Mouse (Mus musculus) MEL (cell line): ENCODE data around the gene Clic1. TPM values are rescaled to one million over a fixed set of nuclear protein-coding genes. Genes with fewer than 3 reads are reported as not detected.

Experiments used
- DNase-seq: peaks from one replicate; pipeline ENCODE4 v3.0.0; 2011; ENCODE audit warnings: low read depth, low spot score
- H3K27ac ChIP-seq: 2 replicates; pipeline ENCODE4 v1.5.1; 2012; ENCODE audit warnings: low read depth, mild to moderate bottlenecking, control low read depth, low read length, moderate library complexity; ENCODE audit not compliant: control insufficient read depth
- H3K27me3 ChIP-seq, 2 experiments: fragments of 150-350 bp in 1 of 2; sonication (generic) in 1 of 2; 2 replicates each; pipeline ENCODE4 v1.6.1; 2012; ENCODE audit warnings: low read length in 2 of 2, mild to moderate bottlenecking in 2 of 2, improper control_type of control experiment in 1 of 2, moderate library complexity in 1 of 2; ENCODE audit not compliant: insufficient read depth in 2 of 2, control insufficient read depth in 1 of 2
- H3K36me3 ChIP-seq, 2 experiments: 2 replicates each; pipeline ENCODE4 v1.6.1; 2012 to 2014; ENCODE audit warnings: low read length in 2 of 2, improper control_type of control experiment in 1 of 2, inconsistent platforms in 1 of 2, mild to moderate bottlenecking in 1 of 2; ENCODE audit not compliant: insufficient read depth in 2 of 2, control insufficient read depth in 1 of 2
- H3K4me1 ChIP-seq, 2 experiments: fragments of 150-350 bp in 1 of 2; sonication (generic) in 1 of 2; 2 replicates each; pipeline ENCODE4 v1.6.1; 2012; ENCODE audit warnings: low read length in 2 of 2, improper control_type of control experiment in 1 of 2, mild to moderate bottlenecking in 1 of 2; ENCODE audit not compliant: insufficient read depth in 2 of 2, control insufficient read depth in 1 of 2
- H3K4me3 ChIP-seq, 2 experiments: fragments of 150-350 bp in 1 of 2; sonication (generic) in 1 of 2; 2 replicates each; pipeline ENCODE4 v1.5.1; 2012; ENCODE audit warnings: low read depth in 2 of 2, low read length in 2 of 2, mild to moderate bottlenecking in 2 of 2, moderate library complexity in 2 of 2, control low read depth in 1 of 2, improper control_type of control experiment in 1 of 2; ENCODE audit not compliant: control insufficient read depth in 1 of 2, insufficient read depth in 1 of 2
- H3K79me2 ChIP-seq: 2 replicates; pipeline ENCODE4 v1.6.1; 2012; ENCODE audit warnings: mild to moderate bottlenecking, low read length, moderate library complexity; ENCODE audit not compliant: control insufficient read depth, poor library complexity, insufficient read depth
- H3K9ac ChIP-seq: 2 replicates; pipeline ENCODE4 v1.6.1; 2012; ENCODE audit warnings: low read depth, mild to moderate bottlenecking, control low read depth, low read length, moderate library complexity; ENCODE audit not compliant: control insufficient read depth, poor library complexity, severe bottlenecking
- H3K9me3 ChIP-seq: fragments of 150-350 bp; sonication (generic); replicated peaks from 2 replicates; pipeline ENCODE4 v1.6.1; 2012; ENCODE audit warnings: mild to moderate bottlenecking, low read length, improper control_type of control experiment, moderate library complexity; ENCODE audit not compliant: insufficient read depth
- CHD1 ChIP-seq: IDR thresholded peaks from 2 replicates; pipeline ENCODE4 v1.6.1; 2012; ENCODE audit warnings: low read depth, mild to moderate bottlenecking, inconsistent platforms, low read length, improper control_type of control experiment
- CHD2 ChIP-seq: IDR thresholded peaks from 2 replicates; pipeline ENCODE4 v1.6.1; 2011; ENCODE audit warnings: low read length, improper control_type of control experiment
- CTCF ChIP-seq, 3 experiments: IDR thresholded peaks in 2 of 3; conservative IDR thresholded peaks in 1 of 3; 2 replicates each; pipeline ENCODE4 v1.5.1; 2011 to 2012; ENCODE audit warnings: low read length in 3 of 3, low read depth in 2 of 3, mild to moderate bottlenecking in 2 of 3, improper control_type of control experiment in 1 of 3, inconsistent platforms in 1 of 3, mixed read lengths in 1 of 3, moderate library complexity in 1 of 3; ENCODE audit not compliant: control insufficient read depth in 1 of 3, insufficient read depth in 1 of 3, poor library complexity in 1 of 3, severe bottlenecking in 1 of 3
- ELF1 ChIP-seq: IDR thresholded peaks from 2 replicates; pipeline ENCODE4 v1.6.1; 2014; ENCODE audit warnings: low read depth, mild to moderate bottlenecking, inconsistent platforms, low read length, improper control_type of control experiment, moderate library complexity
- EP300 ChIP-seq, 2 experiments: IDR thresholded peaks; 2 replicates each; pipeline ENCODE4 v1.6.1; 2011; ENCODE audit warnings: improper control_type of control experiment in 2 of 2, low read length in 2 of 2, low read depth in 1 of 2, mild to moderate bottlenecking in 1 of 2
- JUND ChIP-seq: IDR thresholded peaks from 2 replicates; pipeline ENCODE4 v1.6.1; 2011; ENCODE audit warnings: low read depth, mild to moderate bottlenecking, improper control_type of control experiment, low read length
- KAT2A ChIP-seq: conservative IDR thresholded peaks from 2 replicates; pipeline ENCODE4 v1.6.1; 2012; ENCODE audit warnings: low read depth, low read length, improper control_type of control experiment, inconsistent platforms
- MAX ChIP-seq: IDR thresholded peaks from 2 replicates; pipeline ENCODE4 v1.6.1; 2011; ENCODE audit warnings: low read length, improper control_type of control experiment
- MAZ ChIP-seq: IDR thresholded peaks from 2 replicates; pipeline ENCODE4 v1.6.1; 2012; ENCODE audit warnings: low read depth, mild to moderate bottlenecking, inconsistent platforms, low read length, improper control_type of control experiment
- MEF2A ChIP-seq: IDR thresholded peaks from 2 replicates; pipeline ENCODE4 v1.6.1; 2014; ENCODE audit warnings: low read depth, mild to moderate bottlenecking, inconsistent platforms, low read length, improper control_type of control experiment; ENCODE audit not compliant: poor library complexity, insufficient replicate concordance, severe bottlenecking; ENCODE audit errors: extremely low read depth
- MXI1 ChIP-seq: IDR thresholded peaks from 2 replicates; pipeline ENCODE4 v1.6.1; 2011; ENCODE audit warnings: mild to moderate bottlenecking, low read depth, low read length, improper control_type of control experiment
- NELFE ChIP-seq: IDR thresholded peaks from 2 replicates; pipeline ENCODE4 v1.6.1; 2011; ENCODE audit warnings: low read depth, low read length, improper control_type of control experiment
- NRF1 ChIP-seq: IDR thresholded peaks from 2 replicates; pipeline ENCODE4 v1.6.1; 2014; ENCODE audit warnings: low read depth, mild to moderate bottlenecking, inconsistent platforms, low read length, improper control_type of control experiment, moderate library complexity; ENCODE audit not compliant: poor library complexity, insufficient read depth, severe bottlenecking
- POLR2A ChIP-seq, 2 experiments: IDR thresholded peaks; 2 replicates each; pipeline ENCODE4 v1.6.1; 2011 to 2012; ENCODE audit warnings: low read length in 2 of 2, mild to moderate bottlenecking in 2 of 2, control low read depth in 1 of 2, improper control_type of control experiment in 1 of 2, low read depth in 1 of 2, moderate library complexity in 1 of 2; ENCODE audit not compliant: control insufficient read depth in 1 of 2, insufficient read depth in 1 of 2, poor library complexity in 1 of 2
- POLR2AphosphoS2 ChIP-seq: IDR thresholded peaks from 2 replicates; pipeline ENCODE4 v1.6.1; 2011; ENCODE audit warnings: low read length, improper control_type of control experiment
- POLR2AphosphoS5 ChIP-seq: IDR thresholded peaks from 2 replicates; pipeline ENCODE4 v1.6.1; 2012; ENCODE audit warnings: low read depth, borderline replicate concordance, mild to moderate bottlenecking, inconsistent platforms, low read length, moderate library complexity, mixed read lengths
- RAD21 ChIP-seq: IDR thresholded peaks from 2 replicates; pipeline ENCODE4 v1.6.1; 2011; ENCODE audit warnings: mild to moderate bottlenecking, low read depth, low read length, improper control_type of control experiment
- RCOR1 ChIP-seq: IDR thresholded peaks from 2 replicates; pipeline ENCODE4 v1.6.1; 2012; ENCODE audit warnings: low read depth, mild to moderate bottlenecking, inconsistent platforms, low read length, improper control_type of control experiment
- SIN3A ChIP-seq: IDR thresholded peaks from 2 replicates; pipeline ENCODE4 v1.6.1; 2012; ENCODE audit warnings: low read length, improper control_type of control experiment, inconsistent platforms
- SMC3 ChIP-seq: IDR thresholded peaks from 2 replicates; pipeline ENCODE4 v1.6.1; 2011; ENCODE audit warnings: low read depth, low read length, improper control_type of control experiment
- TCF12 ChIP-seq: IDR thresholded peaks from 2 replicates; pipeline ENCODE4 v1.6.1; 2014; ENCODE audit warnings: low read depth, mild to moderate bottlenecking, inconsistent platforms, low read length, improper control_type of control experiment, moderate library complexity
- UBTF ChIP-seq: IDR thresholded peaks from 2 replicates; pipeline ENCODE4 v1.6.1; 2012; ENCODE audit warnings: low read depth, mild to moderate bottlenecking, inconsistent platforms, low read length, improper control_type of control experiment, moderate library complexity, borderline replicate concordance; ENCODE audit not compliant: insufficient read depth
- USF1 ChIP-seq: IDR thresholded peaks from 2 replicates; pipeline ENCODE4 v1.6.1; 2014; ENCODE audit warnings: low read depth, mild to moderate bottlenecking, inconsistent platforms, low read length, improper control_type of control experiment, moderate library complexity
- ZC3H11A ChIP-seq: IDR thresholded peaks from 2 replicates; pipeline ENCODE4 v1.6.1; 2012; ENCODE audit warnings: low read depth, mild to moderate bottlenecking, inconsistent platforms, low read length, improper control_type of control experiment
- ZMIZ1 ChIP-seq: IDR thresholded peaks from 2 replicates; pipeline ENCODE4 v1.6.1; 2012; ENCODE audit warnings: low read depth, mild to moderate bottlenecking, inconsistent platforms, low read length, improper control_type of control experiment, moderate library complexity
- ZNF384 ChIP-seq: IDR thresholded peaks from 2 replicates; pipeline ENCODE4 v1.6.1; 2012; ENCODE audit warnings: low read depth, mild to moderate bottlenecking, inconsistent platforms, low read length, improper control_type of control experiment
- polyA plus RNA-seq, 2 experiments: library from polyadenylated mRNA; stranded (reverse) in 1 of 2; unstranded in 1 of 2; fragments of >175 nt in 1 of 2; fragments of >200 nt in 1 of 2; gene quantifications; 2 replicates each; pipeline versions ENCODE4 v1.2.1 to v1.2.4; 2012; ENCODE audit warnings: low replicate concordance in 2 of 2, low read depth in 1 of 2; ENCODE audit not compliant: insufficient read length in 2 of 2, insufficient read depth in 1 of 2, missing spikeins in 1 of 2
- total RNA-seq: library from RNA; depleted of rRNA; stranded (reverse); fragments of 300-350 nt; gene quantifications from 2 replicates; pipeline ENCODE4 v1.2.3, GENCODE M21; 2012

The Clic1 gene
- total and polyA plus RNA-seq, 3 experiments = 309 to 335 (median 333) TPM

DNA sequence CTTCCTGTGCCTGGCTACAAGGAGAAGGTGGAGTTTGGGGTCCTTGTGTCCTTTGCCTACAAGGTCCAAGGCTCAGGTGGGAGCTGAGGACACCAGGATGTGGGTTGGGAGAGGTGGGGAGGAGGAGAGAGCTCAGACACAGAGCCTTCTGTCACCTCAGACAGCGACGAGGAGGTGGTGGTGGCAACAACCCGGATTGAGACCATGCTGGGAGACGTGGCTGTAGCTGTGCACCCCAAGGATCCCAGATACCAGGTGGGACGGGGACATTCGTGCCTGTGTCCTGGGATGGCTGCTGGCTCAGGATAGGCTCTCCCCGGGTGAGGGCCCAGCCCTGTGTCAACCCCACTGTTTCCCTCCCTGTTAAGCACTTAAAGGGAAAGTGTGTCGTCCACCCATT, 38.3 kb upstream of the Clic1 start:
- no peak for DNase-seq
- no peak overlapping the region for H3K9ac ChIP-seq
- H3K79me2 ChIP-seq = peaks cover 4% of the 10 kb centered on the region; the same call in 1 of the 2 replicates
- H3K27me3 ChIP-seq = no peaks in the 10 kb centered on the region
- H3K9me3 ChIP-seq = no peaks in the 10 kb centered on the region
- no peak overlapping the region for H3K27ac ChIP-seq
- peaks cover 0 to 13% of the 10 kb centered on the region in 2 experiments; a peak in 2 of 4 replicates for H3K4me1 ChIP-seq
- TF ChIP-seq RCOR1 (no peak), POLR2A (IDR thresholded peaks at IDR 0.05; ENCODE audit: control insufficient read depth in 1 of 2, insufficient read depth in 1 of 2, low read depth in 1 of 2, low read length in 2 of 2, poor library complexity in 1 of 2) (no peak), MAX (no peak), TCF12 (no peak), CHD1 (no peak), CTCF (IDR thresholded peaks at IDR 0.05 in 2 of 3, conservative IDR thresholded peaks at IDR 0.05 in 1 of 3; ENCODE audit: control insufficient read depth in 1 of 3, insufficient read depth in 1 of 3, low read depth in 2 of 3, low read length in 3 of 3, poor library complexity in 1 of 3, severe bottlenecking in 1 of 3) (no peak), ELF1 (no peak), UBTF (no peak), MEF2A (no peak), ZC3H11A (no peak), NELFE (no peak), NRF1 (no peak), EP300 (IDR thresholded peaks at IDR 0.05; ENCODE audit: low read depth in 1 of 2, low read length in 2 of 2) (no peak), CHD2 (no peak), SMC3 (no peak), RAD21 (no peak), ZMIZ1 (no peak), USF1 (no peak), SIN3A (no peak)
- TF ChIP-seq, all 39 proteins: peak for 0
- H3K36me3 ChIP-seq = peaks cover 3 to 6% of the 10 kb centered on the region in 2 experiments
- H3K4me3 ChIP-seq = no peak overlapping the region

DNA sequence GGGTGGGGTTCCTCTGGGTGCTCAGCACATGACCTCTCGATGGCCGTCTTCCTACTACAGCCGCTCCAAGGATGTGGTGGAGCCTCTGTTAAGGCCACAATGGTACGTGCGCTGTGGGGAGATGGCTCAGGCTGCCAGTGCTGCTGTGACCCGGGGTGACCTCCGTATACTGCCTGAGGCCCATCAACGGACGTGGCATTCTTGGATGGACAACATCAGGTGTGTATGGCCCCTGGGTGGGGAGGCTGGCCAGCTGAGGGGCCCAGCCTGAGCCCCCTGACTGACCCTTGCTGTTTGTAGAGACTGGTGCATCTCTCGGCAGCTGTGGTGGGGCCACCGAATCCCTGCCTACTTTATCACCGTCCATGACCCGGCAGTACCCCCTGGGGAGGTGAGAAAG, 37.3 kb upstream of the Clic1 start:
- Histone ChIP-seq H3K9me3 (no peaks in the 10 kb centered on the region), H3K27me3 (no peaks in the 10 kb centered on the region), H3K79me2 (peaks cover 4% of the 10 kb centered on the region; the same call in 1 of the 2 replicates)
- TF ChIP-seq MXI1 = no peak
- TF ChIP-seq POLR2AphosphoS5 = no peak
- no peak for TF ChIP-seq JUND
- no peak for TF ChIP-seq ELF1
- no peak for TF ChIP-seq ZNF384
- TF ChIP-seq CHD1 = no peak
- no peak for TF ChIP-seq MEF2A
- no peak for TF ChIP-seq MAZ
- TF ChIP-seq KAT2A = no peak
- TF ChIP-seq POLR2AphosphoS2 = no peak
- TF ChIP-seq UBTF = no peak
- no peak for TF ChIP-seq MAX
- no peak for TF ChIP-seq RAD21
- TF ChIP-seq, all 39 proteins: peak for 0
- H3K36me3 ChIP-seq = peaks cover 6 to 9% of the 10 kb centered on the region in 2 experiments
- H3K4me3 ChIP-seq = no peak overlapping the region
- no peak overlapping the region for H3K9ac ChIP-seq
- no peak for DNase-seq
- H3K4me1 ChIP-seq = peaks cover 0 to 15% of the 10 kb centered on the region in 2 experiments; a peak in 3 of 4 replicates
- no peak overlapping the region for H3K27ac ChIP-seq
